Mouse (Mus musculus) left cerebral cortex, postnatal 36 days (tissue): ENCODE measurements around the gene Scn10a. TPM values are rescaled to one million over a fixed set of nuclear protein-coding genes. Genes with fewer than 3 reads are reported as not detected.

Experiments
- DNase-seq, 2 experiments: peaks; one replicate each; pipeline ENCODE4 v3.0.0; 2021 to 2022; ENCODE audit warnings: low spot score in 2 of 2, mixed read lengths in 1 of 2
- intact Hi-C: fragments of 180-260 bp; cut with DNase I; formaldehyde crosslinking; loops from one replicate; pipeline ENCODE4 v1.15.1; 2025
- total RNA-seq, 2 experiments: library from RNA; stranded (reverse); gene quantifications; 2 replicates each; pipeline ENCODE4 v1.2.3; 2021

Gene Scn10a
- total RNA-seq, 2 experiments from 2014 or later, result 0.07 to 0.23 TPM

GRCm38 (mm10) chr9:119580187-119580586 is 138.9 kb downstream of the Scn10a start:
- no peak for DNase-seq
- intact Hi-C loops, result loop anchor here (2.0 to 10.0 kb wide), 3 partner anchors 119 to 315 kb away; partner anchors contain the start of gene Wdr48

GRCm38 (mm10) chr9:119578636-119579438 is 140.3 kb downstream of the Scn10a start, which contains the start of gene Scn5a:
TSS of gene Scn5a (minus strand) at chr9:119579016.
- intact Hi-C loops, result no loop called here
- DNase-seq, result no peak

- intact Hi-C loops, result no loop called here
- DNase-seq, result no peak
Observed at GRCm38 (mm10) chr9:119578311-119578635, 140.8 kb downstream of the Scn10a start.

GRCm38 (mm10) chr9:119576977-119577376 is 142.1 kb downstream of the Scn10a start:
- no peak for DNase-seq
- intact Hi-C loops, result no loop called here

GRCm38 (mm10) chr9:119575732-119576131 is 143.4 kb downstream of the Scn10a start:
- DNase-seq, result no peak
- intact Hi-C loops, result no loop called here

- intact Hi-C loops, result no loop called here
- no peak for DNase-seq
Observed at GRCm38 (mm10) chr9:119574366-119574765, 144.8 kb downstream of the Scn10a start.

- intact Hi-C loops, result no loop called here
- no peak for DNase-seq
Observed at GRCm38 (mm10) chr9:119573009-119573408, 146.1 kb downstream of the Scn10a start.

GRCm38 (mm10) chr9:119571411-119571888 is 147.7 kb downstream of the Scn10a start:
- intact Hi-C loops, result no loop called here
- DNase-seq, result no peak

- intact Hi-C loops, result no loop called here
- no peak for DNase-seq
Observed at GRCm38 (mm10) chr9:119570652-119571051, 148.5 kb downstream of the Scn10a start.

GRCm38 (mm10) chr9:119568732-119569131 is 150.4 kb downstream of the Scn10a start:
- intact Hi-C loops, result no loop called here
- DNase-seq, result no peak

- no peak for DNase-seq
- intact Hi-C loops, result no loop called here
Observed at GRCm38 (mm10) chr9:119567800-119568199, 151.3 kb downstream of the Scn10a start.

- no peak for DNase-seq
- intact Hi-C loops, result no loop called here
Observed at GRCm38 (mm10) chr9:119566214-119566613, 152.9 kb downstream of the Scn10a start.

GRCm38 (mm10) chr9:119564803-119565202 is 154.3 kb downstream of the Scn10a start:
- DNase-seq, result no peak
- intact Hi-C loops, result no loop called here

GRCm38 (mm10) chr9:119563617-119564016 is 155.5 kb downstream of the Scn10a start:
- intact Hi-C loops, result no loop called here
- no peak for DNase-seq

GRCm38 (mm10) chr9:119562256-119562655 is 156.9 kb downstream of the Scn10a start:
- intact Hi-C loops, result no loop called here
- no peak for DNase-seq

- DNase-seq, result no peak
- intact Hi-C loops, result no loop called here
Observed at GRCm38 (mm10) chr9:119561746-119562145, 157.4 kb downstream of the Scn10a start.

GRCm38 (mm10) chr9:119559537-119560276 is 159.4 kb downstream of the Scn10a start:
- DNase-seq, result no peak
- intact Hi-C loops, result no loop called here
